ENCODE assay signal across 8 mouse cellular contexts in the genomic region with DNA sequence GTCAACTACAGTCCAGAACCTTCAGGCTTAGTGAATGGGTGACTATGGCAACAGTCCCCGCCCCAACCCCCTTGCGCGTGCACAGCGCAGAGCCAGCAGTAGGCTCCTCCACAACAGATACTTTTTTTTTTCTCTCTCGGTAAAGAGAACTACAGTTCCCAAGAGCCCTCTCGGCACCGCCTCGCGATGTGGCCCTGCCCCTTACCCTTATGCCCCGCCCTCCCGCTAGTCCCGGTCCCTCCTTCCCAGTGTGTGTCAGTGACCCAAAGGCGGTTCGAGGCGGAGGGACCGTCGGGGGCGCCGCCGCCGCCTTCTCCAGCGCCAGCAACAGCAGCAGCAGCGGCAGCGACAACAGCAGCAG. TPM values are rescaled to one million over a fixed set of nuclear protein-coding genes. Genes with fewer than 3 reads are reported as not detected.
DNase-seq lines count a peak whose midpoint lies in the region; ATAC-seq and TF ChIP-seq lines count a peak whose summit lies in the region.

A gene (plus strand): TSS at position 225 of the 361 bp plus-strand sequence.

- TF ChIP-seq EP300 in MEL (IDR thresholded peaks at IDR 0.05; ENCODE audit: low read depth in 1 of 2, low read length in 2 of 2), result peak in 1 of 2 experiments; percentile 44; a peak in 2 of 4 replicates

- DNase-seq in MEL (ENCODE audit: low read depth, low spot score), result peak; percentile 98
- peak; percentile 91 to 93 for DNase-seq in cerebellum, adult 2 months
- DNase-seq in forebrain, postnatal 0 days, result peak; percentile 96
- peak; percentile 96 for DNase-seq in heart, postnatal 4 days
- peak; percentile 98 for DNase-seq in layer of hippocampus, adult 8-10 months (ENCODE audit: low spot score in 2 of 2)
- DNase-seq in ovary, adult 18-20 months (ENCODE audit: low spot score), result peak; percentile 95
- DNase-seq in thymus, postnatal 0 days (ENCODE audit: low spot score), result peak; percentile 97

- 0% methylated on average over 24 of the region's 24 CpGs for WGBS in cerebellum, adult 2 months
- 1% methylated on average over 24 of the region's 24 CpGs for WGBS in forebrain, postnatal 0 days
- WGBS in lung, embryonic 15.5 days, result under 1% methylated on average over 24 of the region's 24 CpGs

- peak within 1 kb of the TSS; percentile 60 for H3K27ac ChIP-seq in MEL (ENCODE audit: control insufficient read depth, low read depth, low read length)
- peak within 1 kb of the TSS; percentile 86 for H3K27ac ChIP-seq in cerebellum, adult 2 months (ENCODE audit: insufficient read depth, low read length)
- H3K27ac ChIP-seq in forebrain, postnatal 0 days (ENCODE audit: low read depth, low read length), result peak within 1 kb of the TSS; percentile 99
- peak within 1 kb of the TSS; percentile 100 for H3K27ac ChIP-seq in lung, embryonic 15.5 days

- no peak; a peak in 1 of 6 replicates for TF ChIP-seq CTCF in MEL (IDR thresholded peaks at IDR 0.05 in 2 of 3, conservative IDR thresholded peaks at IDR 0.05 in 1 of 3; ENCODE audit: control insufficient read depth in 1 of 3, insufficient read depth in 1 of 3, low read depth in 2 of 3, low read length in 3 of 3, poor library complexity in 1 of 3, severe bottlenecking in 1 of 3)
- no peak for TF ChIP-seq CTCF in cerebellum, adult 2 months (IDR thresholded peaks at IDR 0.05; ENCODE audit: borderline replicate concordance, insufficient read depth, low read depth, low read length)
- no peak for TF ChIP-seq CTCF in forebrain, postnatal 0 days (IDR thresholded peaks at IDR 0.05; ENCODE audit: low read depth)

- H3K9ac ChIP-seq in MEL (ENCODE audit: control insufficient read depth, low read depth, low read length, poor library complexity, severe bottlenecking), result peak within 1 kb of the TSS; percentile 95
- H3K9ac ChIP-seq in forebrain, postnatal 0 days, result peak within 1 kb of the TSS; percentile 96
- H3K9ac ChIP-seq in lung, embryonic 15.5 days, result peak within 1 kb of the TSS; percentile 99

- ATAC-seq in forebrain, postnatal 0 days, result peak; percentile 99
- peak; percentile 100 for ATAC-seq in lung, embryonic 15.5 days (ENCODE audit: borderline replicate concordance, extremely low read depth, low FRiP score, low TSS enrichment)

- TF ChIP-seq POLR2A in MEL (IDR thresholded peaks at IDR 0.05; ENCODE audit: control insufficient read depth in 1 of 2, insufficient read depth in 1 of 2, low read depth in 1 of 2, low read length in 2 of 2, poor library complexity in 1 of 2), result peak; percentile 97 to 98
- TF ChIP-seq POLR2A in cerebellum, adult 2 months (IDR thresholded peaks at IDR 0.05; ENCODE audit: borderline replicate concordance, insufficient read depth, low read length), result peak; percentile 90

- 0 out of 4 replicates have a peak, but pooled peaks cover 0 to 1% of the 10 kb centered on the region in 2 experiments for H3K27me3 ChIP-seq in MEL (ENCODE audit: control insufficient read depth in 1 of 2, insufficient read depth in 2 of 2, low read length in 2 of 2)
- no peaks in the 10 kb centered on the region for H3K27me3 ChIP-seq in cerebellum, adult 2 months (ENCODE audit: control insufficient read depth, insufficient read depth, low read length)
- no peaks in the 10 kb centered on the region for H3K27me3 ChIP-seq in forebrain, postnatal 0 days (ENCODE audit: insufficient read depth, low read length)
- no peaks in the 10 kb centered on the region for H3K27me3 ChIP-seq in lung, embryonic 15.5 days

- H3K4me1 ChIP-seq in MEL (ENCODE audit: control insufficient read depth in 1 of 2, insufficient read depth in 2 of 2, low read length in 2 of 2), result peaks cover 3 to 10% of the 10 kb centered on the region in 2 experiments; a peak in 3 of 4 replicates
- no peaks in the 10 kb centered on the region; the same call in 1 of the 2 replicates for H3K4me1 ChIP-seq in cerebellum, adult 2 months (ENCODE audit: control insufficient read depth, insufficient read depth, low read length)
- no peaks in the 10 kb centered on the region; the same call in 1 of the 2 replicates for H3K4me1 ChIP-seq in forebrain, postnatal 0 days (ENCODE audit: insufficient read depth)
- peaks cover 17% of the 10 kb centered on the region for H3K4me1 ChIP-seq in lung, embryonic 15.5 days

- TF ChIP-seq RAD21 in MEL (IDR thresholded peaks at IDR 0.05; ENCODE audit: low read depth, low read length), result no peak

- peaks cover 23% of the 10 kb centered on the region for H3K79me2 ChIP-seq in MEL (ENCODE audit: control insufficient read depth, insufficient read depth, low read length, poor library complexity)

- H3K9me3 ChIP-seq in MEL (replicated peaks; ENCODE audit: insufficient read depth, low read length), result no peaks in the 10 kb centered on the region
- no peaks in the 10 kb centered on the region for H3K9me3 ChIP-seq in forebrain, postnatal 0 days (ENCODE audit: low read length)
- H3K9me3 ChIP-seq in lung, embryonic 15.5 days, result no peaks in the 10 kb centered on the region

- peaks cover 0 to 5% of the 10 kb centered on the region in 2 experiments; a peak in 2 of 4 replicates for H3K36me3 ChIP-seq in MEL (ENCODE audit: control insufficient read depth in 1 of 2, insufficient read depth in 2 of 2, low read length in 2 of 2)
- H3K36me3 ChIP-seq in forebrain, postnatal 0 days (ENCODE audit: insufficient read depth), result no peaks in the 10 kb centered on the region
- H3K36me3 ChIP-seq in lung, embryonic 15.5 days, result no peaks in the 10 kb centered on the region

- peak within 1 kb of the TSS; percentile 63 for H3K4me2 ChIP-seq in forebrain, postnatal 0 days (ENCODE audit: low read depth)
- peak within 1 kb of the TSS; percentile 53 for H3K4me2 ChIP-seq in lung, embryonic 15.5 days

- peak within 1 kb of the TSS; percentile 83 to 92 for H3K4me3 ChIP-seq in MEL (ENCODE audit: control insufficient read depth in 1 of 2, insufficient read depth in 1 of 2, low read depth in 2 of 2, low read length in 2 of 2)
- H3K4me3 ChIP-seq in cerebellum, adult 2 months (replicated peaks; ENCODE audit: insufficient read depth, low read depth, low read length), result peak within 1 kb of the TSS; percentile 78
- peak within 1 kb of the TSS; percentile 86 for H3K4me3 ChIP-seq in forebrain, postnatal 0 days (ENCODE audit: low read depth, low read length)
- H3K4me3 ChIP-seq in lung, embryonic 15.5 days, result peak within 1 kb of the TSS; percentile 93

TF ChIP-seq in MEL, 35 proteins besides CTCF, POLR2A, EP300 and RAD21 (continues in another document):
- 0 out of 2 replicates have a peak, but pooled peaks have one; percentile 59 for TF ChIP-seq UBTF (IDR thresholded peaks at IDR 0.05; ENCODE audit: borderline replicate concordance, insufficient read depth, low read depth, low read length)
- TF ChIP-seq CHD1 (IDR thresholded peaks at IDR 0.05; ENCODE audit: low read depth, low read length), result no peak
- no peak for TF ChIP-seq GATA1 (IDR thresholded peaks at IDR 0.05; ENCODE audit: low read depth, low read length)
- TF ChIP-seq SIN3A (IDR thresholded peaks at IDR 0.05; ENCODE audit: low read length), result peak; percentile 94
- no peak for TF ChIP-seq MYB (IDR thresholded peaks at IDR 0.05; ENCODE audit: low read depth, low read length)
- TF ChIP-seq HCFC1 (IDR thresholded peaks at IDR 0.05; ENCODE audit: low read depth, low read length), result peak; percentile 99
- TF ChIP-seq ETS1 (IDR thresholded peaks at IDR 0.05; ENCODE audit: low read depth, low read length), result peak; percentile 53
- peak; percentile 69; the same call in 1 of the 2 replicates for TF ChIP-seq ZKSCAN1 (IDR thresholded peaks at IDR 0.05; ENCODE audit: low read depth, low read length)
- no peak for TF ChIP-seq TAL1 (IDR thresholded peaks at IDR 0.05; ENCODE audit: low read length)
- TF ChIP-seq RCOR1 (IDR thresholded peaks at IDR 0.05; ENCODE audit: low read depth, low read length), result 0 out of 2 replicates have a peak, but pooled peaks have one; percentile 13
- TF ChIP-seq MYC (IDR thresholded peaks at IDR 0.05; ENCODE audit: low read depth, low read length), result 0 out of 2 replicates have a peak, but pooled peaks have one; percentile 74
- TF ChIP-seq ELF1 (IDR thresholded peaks at IDR 0.05; ENCODE audit: low read depth, low read length), result peak; percentile 66; the same call in 1 of the 2 replicates
- TF ChIP-seq JUND (IDR thresholded peaks at IDR 0.05; ENCODE audit: low read depth, low read length), result no peak
- 0 out of 2 replicates have a peak, but pooled peaks have one; percentile 29 for TF ChIP-seq BHLHE40 (IDR thresholded peaks at IDR 0.05; ENCODE audit: borderline replicate concordance, low read depth, low read length)
- TF ChIP-seq MAX (IDR thresholded peaks at IDR 0.05; ENCODE audit: low read length), result 0 out of 2 replicates have a peak, but pooled peaks have one; percentile 42
- peak; percentile 54 for TF ChIP-seq USF1 (IDR thresholded peaks at IDR 0.05; ENCODE audit: low read depth, low read length)
- peak; percentile 76 for TF ChIP-seq NRF1 (IDR thresholded peaks at IDR 0.05; ENCODE audit: insufficient read depth, low read depth, low read length, poor library complexity, severe bottlenecking)
- TF ChIP-seq TBP (IDR thresholded peaks at IDR 0.05; ENCODE audit: low read depth, low read length), result peak; percentile 97
- TF ChIP-seq MEF2A (IDR thresholded peaks at IDR 0.05; ENCODE audit: extremely low read depth, insufficient replicate concordance, low read depth, low read length, poor library complexity, severe bottlenecking), result no peak
- TF ChIP-seq TCF12 (IDR thresholded peaks at IDR 0.05; ENCODE audit: low read depth, low read length), result peak; percentile 93
- peak; percentile 97 for TF ChIP-seq ZMIZ1 (IDR thresholded peaks at IDR 0.05; ENCODE audit: low read depth, low read length)
- TF ChIP-seq KAT2A (conservative IDR thresholded peaks at IDR 0.05; ENCODE audit: low read depth, low read length), result peak; percentile 82
- 0 out of 2 replicates have a peak, but pooled peaks have one; percentile 6 for TF ChIP-seq SMC3 (IDR thresholded peaks at IDR 0.05; ENCODE audit: low read depth, low read length)
- peak; percentile 98 for TF ChIP-seq NELFE (IDR thresholded peaks at IDR 0.05; ENCODE audit: low read depth, low read length)
- peak; percentile 97 for TF ChIP-seq POLR2AphosphoS2 (IDR thresholded peaks at IDR 0.05; ENCODE audit: low read length)

RNA-seq across cellular contexts. Expression of the gene that starts here (rescaled TPM):
- total RNA-seq in MEL (2012; rRNA removed), result 7.5 and 7.9 TPM in 2 replicates
- polyA plus RNA-seq in MEL (2012; ENCODE audit: insufficient read depth in 1 of 2, insufficient read length in 2 of 2, low read depth in 1 of 2, low replicate concordance in 2 of 2, missing spikeins in 1 of 2), result 10 to 100 TPM in 1 of 2 experiments, not detected in 1; 11.6 TPM
- 23.7 and 23.8 TPM in 2 replicates for polyA plus RNA-seq in cerebellum, adult 2 months (2012; rRNA removed)
- 50.1 and 52.8 TPM in 2 replicates for total RNA-seq in forebrain, postnatal 0 days (2014; rRNA removed)
- 56.3 and 58.0 TPM in 2 replicates for polyA plus RNA-seq in forebrain, postnatal 0 days (2015; fragmentation: Nextera tagmentation; extraction: Ambion mirVana)
- total RNA-seq in heart, postnatal 4 days (2021), result 10 to 100 TPM; 23.4 to 25.0 TPM
- total RNA-seq in layer of hippocampus, adult 8-10 months (2022), result 10 to 100 TPM; 43.0 to 49.2 (median 46.6) TPM
- 51.3 and 55.3 TPM in 2 replicates for polyA plus RNA-seq in lung, embryonic 15.5 days (2015; fragmentation: Nextera tagmentation; extraction: Ambion mirVana)
- polyA plus RNA-seq in thymus, postnatal 0 days (2015; fragmentation: Nextera tagmentation; extraction: Ambion mirVana), result 59.3 and 65.9 TPM in 2 replicates

Comparison
In these comparisons a context has a peak if more than half of its experiments do, and no peak if none do; other contexts are left out.
1. Peak in every context shown above with its lines: DNase-seq, ATAC-seq, H3K4me3 ChIP-seq and H3K27ac ChIP-seq.